Mouse (Mus musculus): Measurements from ENCODE around the gene Acod1. TPM values are rescaled to one million over a fixed set of nuclear protein-coding genes. Genes with fewer than 3 reads are reported as not detected.

Gene Acod1
- total and polyA plus RNA-seq, 2 experiments = 0.07 to 0.09 TPM

- TF ChIP-seq POLR2A (IDR thresholded peaks at IDR 0.05; ENCODE audit: extremely low read depth, insufficient read depth, low read length) = no peak
- no peak for TF ChIP-seq CTCF (IDR thresholded peaks at IDR 0.05; ENCODE audit: low read depth, low read length)
- no peaks in the 10 kb centered on the region for H3K36me3 ChIP-seq (ENCODE audit: control insufficient read depth, insufficient read depth, low read length)
- H3K27ac ChIP-seq (replicated peaks; ENCODE audit: insufficient read depth, low read depth, low read length) = no peak overlapping the region
- H3K4me1 ChIP-seq (ENCODE audit: control insufficient read depth, insufficient read depth, low read length) = no peaks in the 10 kb centered on the region
- 74% methylated on average over 2 of the region's 2 CpGs for WGBS
- H3K79me2 ChIP-seq (ENCODE audit: control insufficient read depth, insufficient read depth, low read length) = no peaks in the 10 kb centered on the region
- no peaks in the 10 kb centered on the region for H3K27me3 ChIP-seq (ENCODE audit: control insufficient read depth, insufficient read depth, low read length)
- no peak for DNase-seq (ENCODE audit: extremely low read depth, low read depth, low spot score)
- H3K4me3 ChIP-seq (ENCODE audit: insufficient read depth, low read depth, low read length) = no peak overlapping the region
- no peak overlapping the region for H3K9ac ChIP-seq (ENCODE audit: low read depth, low read length)
Measured at GRCm38 (mm10) chr14:103029203-103029602, 17.6 kb upstream of the Acod1 start.

- Histone ChIP-seq H3K79me2 (ENCODE audit: control insufficient read depth, insufficient read depth, low read length) (no peaks in the 10 kb centered on the region), H3K4me3 (ENCODE audit: insufficient read depth, low read depth, low read length) (no peak overlapping the region), H3K27me3 (ENCODE audit: control insufficient read depth, insufficient read depth, low read length) (no peaks in the 10 kb centered on the region; the same call in 1 of the 2 replicates), H3K4me1 (ENCODE audit: control insufficient read depth, insufficient read depth, low read length) (no peaks in the 10 kb centered on the region), H3K9ac (ENCODE audit: low read depth, low read length) (no peak overlapping the region), H3K36me3 (ENCODE audit: control insufficient read depth, insufficient read depth, low read length) (no peaks in the 10 kb centered on the region), H3K27ac (replicated peaks; ENCODE audit: insufficient read depth, low read depth, low read length) (no peak overlapping the region)
- DNase-seq (ENCODE audit: extremely low read depth, low read depth, low spot score) = peak; percentile 20
- 62% methylated on average over 10 of the region's 10 CpGs for WGBS
- TF ChIP-seq POLR2A (IDR thresholded peaks at IDR 0.05; ENCODE audit: extremely low read depth, insufficient read depth, low read length) = no peak
- no peak for TF ChIP-seq CTCF (IDR thresholded peaks at IDR 0.05; ENCODE audit: low read depth, low read length)
Measured at GRCm38 (mm10) chr14:103033271-103033823, 13.4 kb upstream of the Acod1 start.

- no peaks in the 10 kb centered on the region for H3K79me2 ChIP-seq (ENCODE audit: control insufficient read depth, insufficient read depth, low read length)
- no peaks in the 10 kb centered on the region; the same call in 1 of the 2 replicates for H3K27me3 ChIP-seq (ENCODE audit: control insufficient read depth, insufficient read depth, low read length)
- H3K9ac ChIP-seq (ENCODE audit: low read depth, low read length) = no peak overlapping the region
- H3K4me3 ChIP-seq (ENCODE audit: insufficient read depth, low read depth, low read length) = no peak overlapping the region
- no peaks in the 10 kb centered on the region for H3K4me1 ChIP-seq (ENCODE audit: control insufficient read depth, insufficient read depth, low read length)
- DNase-seq (ENCODE audit: extremely low read depth, low read depth, low spot score) = no peak
- 85% methylated on average over 9 of the region's 9 CpGs for WGBS
- H3K27ac ChIP-seq (replicated peaks; ENCODE audit: insufficient read depth, low read depth, low read length) = no peak overlapping the region
- H3K36me3 ChIP-seq (ENCODE audit: control insufficient read depth, insufficient read depth, low read length) = no peaks in the 10 kb centered on the region
- TF ChIP-seq CTCF (IDR thresholded peaks at IDR 0.05; ENCODE audit: low read depth, low read length) = no peak
Measured at GRCm38 (mm10) chr14:103034076-103034475, 12.7 kb upstream of the Acod1 start.

GRCm38 (mm10) chr14:103037016-103037415, 9.8 kb upstream of the Acod1 start:
- WGBS = 79% methylated on average over 3 of the region's 3 CpGs
- no peak overlapping the region for H3K4me3 ChIP-seq (ENCODE audit: insufficient read depth, low read depth, low read length)
- no peaks in the 10 kb centered on the region for H3K4me1 ChIP-seq (ENCODE audit: control insufficient read depth, insufficient read depth, low read length)
- peak; percentile 22 for DNase-seq (ENCODE audit: extremely low read depth, low read depth, low spot score)
- TF ChIP-seq CTCF (IDR thresholded peaks at IDR 0.05; ENCODE audit: low read depth, low read length) = no peak
- no peak for TF ChIP-seq POLR2A (IDR thresholded peaks at IDR 0.05; ENCODE audit: extremely low read depth, insufficient read depth, low read length)
- H3K27ac ChIP-seq (replicated peaks; ENCODE audit: insufficient read depth, low read depth, low read length) = no peak overlapping the region
- H3K79me2 ChIP-seq (ENCODE audit: control insufficient read depth, insufficient read depth, low read length) = no peaks in the 10 kb centered on the region
- no peak overlapping the region for H3K9ac ChIP-seq (ENCODE audit: low read depth, low read length)
- no peaks in the 10 kb centered on the region; the same call in 1 of the 2 replicates for H3K27me3 ChIP-seq (ENCODE audit: control insufficient read depth, insufficient read depth, low read length)
- no peaks in the 10 kb centered on the region for H3K36me3 ChIP-seq (ENCODE audit: control insufficient read depth, insufficient read depth, low read length)

- 66% methylated on average over 11 of the region's 11 CpGs for WGBS
- no peaks in the 10 kb centered on the region for H3K27me3 ChIP-seq (ENCODE audit: control insufficient read depth, insufficient read depth, low read length)
- H3K4me3 ChIP-seq (ENCODE audit: insufficient read depth, low read depth, low read length) = no peak overlapping the region
- no peak overlapping the region for H3K9ac ChIP-seq (ENCODE audit: low read depth, low read length)
- no peaks in the 10 kb centered on the region for H3K79me2 ChIP-seq (ENCODE audit: control insufficient read depth, insufficient read depth, low read length)
- H3K27ac ChIP-seq (replicated peaks; ENCODE audit: insufficient read depth, low read depth, low read length) = no peak overlapping the region
- no peaks in the 10 kb centered on the region for H3K4me1 ChIP-seq (ENCODE audit: control insufficient read depth, insufficient read depth, low read length)
- no peak for DNase-seq (ENCODE audit: extremely low read depth, low read depth, low spot score)
- TF ChIP-seq POLR2A (IDR thresholded peaks at IDR 0.05; ENCODE audit: extremely low read depth, insufficient read depth, low read length) = no peak
- no peak for TF ChIP-seq CTCF (IDR thresholded peaks at IDR 0.05; ENCODE audit: low read depth, low read length)
- H3K36me3 ChIP-seq (ENCODE audit: control insufficient read depth, insufficient read depth, low read length) = no peaks in the 10 kb centered on the region
Measured at GRCm38 (mm10) chr14:103048292-103049086, 1.7 kb downstream of the Acod1 start.

All from liver, adult 2 months (tissue).